Mouse (Mus musculus) hindbrain, embryonic 14.5 days (tissue): Measurements from ENCODE around the gene Slc8a3. TPM values are rescaled to one million over a fixed set of nuclear protein-coding genes. Genes with fewer than 3 reads are reported as not detected.
A peak's percentile ranks its signal among the peaks of the same experiment; 100 is the strongest.

Experiments
- ATAC-seq: fragments of 200-750 bp; cut with Nextera tagmentation; 2 replicates; pipeline ENCODE4 v1.8.0; 2017; ENCODE audit warnings: moderate number of reproducible peaks, mild to moderate bottlenecking, moderate TSS enrichment, moderate library complexity; ENCODE audit not compliant: low FRiP score
- DNase-seq: peaks from one replicate; pipeline ENCODE4 v3.0.0-alpha.2; 2015; ENCODE audit warnings: low spot score
- H3K27ac ChIP-seq: fragments of 300-500 bp; sonication (generic); 2 replicates; pipeline ENCODE4 v1.5.1; 2014; ENCODE audit warnings: mild to moderate bottlenecking, moderate library complexity
- H3K27me3 ChIP-seq: fragments of 300-500 bp; sonication (generic); 2 replicates; pipeline ENCODE4 v1.6.1; 2014; ENCODE audit warnings: mild to moderate bottlenecking, low read length, mixed read lengths; ENCODE audit not compliant: control insufficient read depth, insufficient read depth
- H3K36me3 ChIP-seq: fragments of 300-500 bp; sonication (generic); replicated peaks from 2 replicates; pipeline ENCODE4 v1.6.1; 2014; ENCODE audit not compliant: control insufficient read depth, insufficient read depth
- H3K4me1 ChIP-seq: fragments of 300-500 bp; sonication (generic); replicated peaks from 2 replicates; pipeline ENCODE4 v1.6.1; 2014; ENCODE audit warnings: antibody characterized with exemption, low read length, mixed read lengths; ENCODE audit not compliant: control insufficient read depth, insufficient read depth
- H3K4me2 ChIP-seq: fragments of 300-500 bp; sonication (generic); replicated peaks from 2 replicates; pipeline ENCODE4 v1.6.1; 2014; ENCODE audit warnings: mild to moderate bottlenecking, moderate library complexity
- H3K4me3 ChIP-seq: fragments of 300-500 bp; sonication (generic); replicated peaks from 2 replicates; pipeline ENCODE4 v1.5.1; 2014; ENCODE audit warnings: mild to moderate bottlenecking, low read length
- H3K9ac ChIP-seq: fragments of 300-500 bp; sonication (generic); 2 replicates; pipeline ENCODE4 v1.6.1; 2014
- H3K9me3 ChIP-seq: fragments of 300-500 bp; sonication (generic); 2 replicates; pipeline ENCODE4 v1.6.1; 2016; ENCODE audit warnings: low read length; ENCODE audit not compliant: control insufficient read depth
- WGBS: fragments of 180-500 bp; shearing (Covaris S2); extraction: QIAGEN DNeasy Blood & Tissue Kit; methylation state at CpG from one replicate; pipeline ENCODE4 v1.1.7; 2014; 5-methylcytosine and 5-hydroxymethylcytosine counted together
- polyA plus RNA-seq: library from polyadenylated mRNA; unstranded; fragments of >200 nt; fragmentation: Nextera tagmentation; extraction: Ambion mirVana; gene quantifications from 2 replicates; pipeline ENCODE4 v1.2.1, GENCODE M21; 2014

The Slc8a3 gene
- polyA plus RNA-seq, 1 experiment from 2014 or later, result 12.1 TPM

GRCm38 (mm10) chr12:81315953-81316352 is 17.0 kb downstream of the Slc8a3 start:
- H3K9ac ChIP-seq, result no peak overlapping the region
- H3K9me3 ChIP-seq, result no peaks in the 10 kb centered on the region
- DNase-seq (no peak), ATAC-seq (no peak)
- 90% methylated on average over 5 of the region's 5 CpGs for WGBS
- H3K4me2 ChIP-seq, result no peak overlapping the region
- no peak overlapping the region for H3K4me3 ChIP-seq
- peaks cover 3% of the 10 kb centered on the region; the same call in 1 of the 2 replicates for H3K4me1 ChIP-seq
- H3K36me3 ChIP-seq, result peaks cover 11% of the 10 kb centered on the region; the same call in 1 of the 2 replicates
- H3K27ac ChIP-seq, result no peak overlapping the region
- no peaks in the 10 kb centered on the region for H3K27me3 ChIP-seq

DNA sequence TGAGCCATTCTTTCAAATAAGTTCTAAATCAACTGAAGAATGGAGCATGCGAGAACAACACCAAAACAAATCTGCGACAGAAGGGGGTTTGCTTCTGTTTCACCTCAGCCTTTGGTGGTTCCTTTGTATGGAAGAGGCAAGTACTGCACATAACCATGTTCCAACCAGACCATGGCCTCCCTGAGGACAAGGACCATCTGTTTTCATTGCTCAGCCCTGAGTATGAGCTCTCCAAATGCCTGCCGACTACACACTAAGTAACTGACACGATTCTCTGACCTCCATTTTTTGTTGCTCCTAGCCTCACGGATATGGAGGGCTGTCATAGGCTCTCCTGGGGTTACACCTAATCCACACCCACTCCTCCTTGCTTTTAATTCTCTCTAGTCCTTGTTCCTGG is 29.4 kb downstream of the Slc8a3 start:
- H3K4me2 ChIP-seq, result no peak overlapping the region
- ATAC-seq (no peak), DNase-seq (no peak)
- no peak overlapping the region for H3K9ac ChIP-seq
- 79% methylated on average over 5 of the region's 5 CpGs for WGBS
- no peak overlapping the region for H3K27ac ChIP-seq
- H3K27me3 ChIP-seq, result no peaks in the 10 kb centered on the region
- H3K9me3 ChIP-seq, result no peaks in the 10 kb centered on the region
- H3K36me3 ChIP-seq, result no peaks in the 10 kb centered on the region
- H3K4me3 ChIP-seq, result no peak overlapping the region
- no peaks in the 10 kb centered on the region for H3K4me1 ChIP-seq

DNA sequence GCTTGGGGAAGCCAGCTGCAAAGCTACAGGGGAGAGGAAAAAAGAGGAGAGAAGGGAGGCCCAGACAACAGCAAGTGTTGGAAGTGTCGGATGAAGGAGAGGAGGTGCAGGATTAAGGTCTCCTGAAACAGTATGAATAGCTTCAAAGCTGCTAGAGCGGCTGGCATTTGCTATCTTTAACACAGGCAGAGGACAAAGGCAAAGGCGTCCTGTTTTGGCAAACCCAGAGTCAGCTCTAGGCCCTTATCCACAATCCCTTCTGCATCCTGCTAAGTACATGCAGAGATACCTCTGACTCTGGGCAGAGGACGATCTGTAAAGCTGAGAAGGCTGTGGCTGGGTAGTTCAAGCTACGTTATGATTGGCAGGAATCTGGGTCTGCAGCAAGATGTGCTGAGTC is 38.4 kb downstream of the Slc8a3 start:
- Histone ChIP-seq H3K9ac (no peak overlapping the region), H3K4me1 (no peaks in the 10 kb centered on the region), H3K4me2 (no peak overlapping the region), H3K36me3 (no peaks in the 10 kb centered on the region), H3K27me3 (no peaks in the 10 kb centered on the region), H3K9me3 (no peaks in the 10 kb centered on the region), H3K4me3 (no peak overlapping the region), H3K27ac (no peak overlapping the region)
- DNase-seq (no peak), ATAC-seq (no peak)
- WGBS, result 54% methylated on average over 5 of the region's 5 CpGs

DNA sequence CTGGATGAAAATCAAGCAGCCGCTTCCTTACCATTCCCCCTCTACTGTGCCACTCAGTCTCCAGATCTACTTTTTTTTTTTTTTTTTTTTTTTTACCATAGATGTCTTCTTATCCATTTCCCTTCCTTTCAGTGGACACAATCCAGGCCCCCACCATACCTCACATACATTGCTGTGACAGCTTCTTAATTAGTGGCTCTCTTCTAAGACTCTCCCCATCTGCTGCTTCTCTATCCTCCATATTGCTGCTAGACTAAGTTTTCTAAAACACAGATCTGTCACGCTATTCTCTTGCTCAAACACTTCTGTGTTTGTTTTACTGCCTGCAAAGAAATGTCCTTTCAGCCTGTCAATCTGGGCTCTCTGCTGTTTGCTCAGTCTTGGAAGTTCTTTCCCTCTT is 54.9 kb downstream of the Slc8a3 start:
- no peaks in the 10 kb centered on the region for H3K9me3 ChIP-seq
- 68% methylated on average over 2 of the region's 2 CpGs for WGBS
- no peak overlapping the region for H3K4me2 ChIP-seq
- DNase-seq (no peak), ATAC-seq (no peak)
- H3K4me3 ChIP-seq, result no peak overlapping the region
- no peak overlapping the region for H3K27ac ChIP-seq
- H3K27me3 ChIP-seq, result no peaks in the 10 kb centered on the region
- no peaks in the 10 kb centered on the region for H3K36me3 ChIP-seq
- peaks cover 10% of the 10 kb centered on the region; the same call in 1 of the 2 replicates for H3K4me1 ChIP-seq
- H3K9ac ChIP-seq, result no peak overlapping the region

GRCm38 (mm10) chr12:81274616-81275015 is 58.4 kb downstream of the Slc8a3 start:
- H3K27me3 ChIP-seq, result no peaks in the 10 kb centered on the region
- no peak overlapping the region for H3K4me2 ChIP-seq
- no peaks in the 10 kb centered on the region for H3K36me3 ChIP-seq
- no peak overlapping the region for H3K27ac ChIP-seq
- peaks cover 15% of the 10 kb centered on the region; the same call in 1 of the 2 replicates for H3K4me1 ChIP-seq
- H3K4me3 ChIP-seq, result no peak overlapping the region
- DNase-seq, result no peak
- 76% methylated on average over 4 of the region's 4 CpGs for WGBS
- H3K9me3 ChIP-seq, result no peaks in the 10 kb centered on the region
- no peak overlapping the region for H3K9ac ChIP-seq
- ATAC-seq, result no peak

DNA sequence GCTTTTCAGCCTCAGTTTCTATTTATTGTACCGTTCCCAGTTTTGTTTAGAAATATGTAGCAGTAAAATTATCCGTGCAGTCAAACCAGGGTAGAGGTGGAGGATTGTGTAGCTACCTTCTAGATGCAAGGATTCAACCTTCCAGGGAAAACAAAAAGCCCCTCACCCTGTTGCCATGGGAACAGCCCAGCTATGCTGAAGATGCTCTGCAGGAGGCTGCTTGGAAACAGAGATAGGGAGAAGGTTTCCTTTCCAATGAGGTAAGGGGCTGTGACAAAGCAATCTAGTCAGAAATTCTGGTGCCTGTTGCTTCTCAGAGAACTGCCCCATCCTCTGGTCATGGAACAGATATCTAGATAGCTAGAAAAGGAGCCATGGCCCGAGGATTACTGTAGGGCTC is 59.6 kb downstream of the Slc8a3 start:
- peak; percentile 45 for DNase-seq
- H3K4me2 ChIP-seq, result no peak overlapping the region
- H3K4me3 ChIP-seq, result no peak overlapping the region
- no peaks in the 10 kb centered on the region for H3K36me3 ChIP-seq
- no peaks in the 10 kb centered on the region for H3K9me3 ChIP-seq
- H3K4me1 ChIP-seq, result peaks cover 15% of the 10 kb centered on the region; the same call in 1 of the 2 replicates
- no peak overlapping the region for H3K27ac ChIP-seq
- H3K27me3 ChIP-seq, result no peaks in the 10 kb centered on the region
- no peak overlapping the region for H3K9ac ChIP-seq
- ATAC-seq, result no peak
- 22% methylated on average over 3 of the region's 3 CpGs for WGBS

- 87% methylated on average over 5 of the region's 5 CpGs for WGBS
- Histone ChIP-seq H3K4me1 (peaks cover 15% of the 10 kb centered on the region; the same call in 1 of the 2 replicates), H3K4me3 (no peak overlapping the region), H3K9me3 (no peaks in the 10 kb centered on the region), H3K36me3 (no peaks in the 10 kb centered on the region), H3K9ac (no peak overlapping the region), H3K27me3 (no peaks in the 10 kb centered on the region), H3K27ac (no peak overlapping the region), H3K4me2 (no peak overlapping the region)
- ATAC-seq (no peak), DNase-seq (no peak)
Observed at GRCm38 (mm10) chr12:81269246-81269645, 63.7 kb downstream of the Slc8a3 start.

DNA sequence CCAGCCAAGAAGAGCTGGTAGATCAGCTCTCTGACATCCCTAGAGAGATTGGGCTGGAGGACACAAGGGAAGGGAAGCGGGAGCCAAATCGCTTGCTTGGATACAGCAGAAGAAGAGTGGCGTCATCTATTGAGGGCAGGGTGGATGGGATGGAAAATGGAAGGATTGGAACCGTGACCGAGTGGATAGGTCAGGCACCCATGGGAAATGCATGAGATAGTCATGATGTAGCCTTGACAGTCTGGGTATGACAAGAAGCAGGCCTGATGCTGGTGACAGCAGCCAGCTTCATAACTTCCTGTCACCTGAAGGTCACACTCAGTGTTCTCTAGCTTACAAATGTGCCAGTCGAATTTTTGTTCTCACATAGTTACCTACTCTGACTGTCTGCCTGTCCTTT is 70.2 kb downstream of the Slc8a3 start:
- no peak overlapping the region for H3K9ac ChIP-seq
- no peak overlapping the region for H3K4me3 ChIP-seq
- H3K9me3 ChIP-seq, result no peaks in the 10 kb centered on the region
- no peak overlapping the region for H3K4me2 ChIP-seq
- ATAC-seq (no peak), DNase-seq (no peak)
- no peaks in the 10 kb centered on the region for H3K36me3 ChIP-seq
- H3K27ac ChIP-seq, result no peak overlapping the region
- H3K27me3 ChIP-seq, result no peaks in the 10 kb centered on the region
- no peaks in the 10 kb centered on the region for H3K4me1 ChIP-seq
- 94% methylated on average over 6 of the region's 6 CpGs for WGBS

GRCm38 (mm10) chr12:81258215-81258614 is 74.8 kb downstream of the Slc8a3 start:
- no peaks in the 10 kb centered on the region for H3K9me3 ChIP-seq
- H3K4me1 ChIP-seq, result no peaks in the 10 kb centered on the region
- H3K9ac ChIP-seq, result no peak overlapping the region
- no peak for ATAC-seq
- H3K36me3 ChIP-seq, result no peaks in the 10 kb centered on the region
- no peak overlapping the region for H3K4me2 ChIP-seq
- DNase-seq, result no peak
- H3K4me3 ChIP-seq, result no peak overlapping the region
- H3K27ac ChIP-seq, result no peak overlapping the region
- 92% methylated on average over 3 of the region's 3 CpGs for WGBS
- H3K27me3 ChIP-seq, result no peaks in the 10 kb centered on the region

GRCm38 (mm10) chr12:81245411-81245810 is 87.6 kb downstream of the Slc8a3 start:
- H3K36me3 ChIP-seq, result no peaks in the 10 kb centered on the region
- DNase-seq (no peak), ATAC-seq (no peak)
- H3K4me1 ChIP-seq, result no peaks in the 10 kb centered on the region
- H3K4me3 ChIP-seq, result no peak overlapping the region
- H3K27ac ChIP-seq, result no peak overlapping the region
- H3K4me2 ChIP-seq, result no peak overlapping the region
- H3K9ac ChIP-seq, result no peak overlapping the region
- H3K27me3 ChIP-seq, result no peaks in the 10 kb centered on the region
- WGBS, result 77% methylated on average over 6 of the region's 6 CpGs
- H3K9me3 ChIP-seq, result no peaks in the 10 kb centered on the region
